Mouse (Mus musculus): ENCODE data around the gene Akna.
"Not testable (repeated sequence)": the region's sequence is repeated elsewhere in the genome, so short reads cannot be mapped to it uniquely, and the experiment has no call there.

Akna gene

GRCm38 (mm10) chr4:63338414-63339076, 64.6 kb downstream of the Akna start:
- no peak for DNase-seq (ENCODE audit: extremely low read depth, insufficient read length, low spot score)

- DNase-seq (ENCODE audit: extremely low read depth, insufficient read length, low spot score) = no peak
Observed at GRCm38 (mm10) chr4:63333403-63333802, 69.8 kb downstream of the Akna start.

GRCm38 (mm10) chr4:63323275-63323815, 79.8 kb downstream of the Akna start:
- peak; percentile 78 for DNase-seq (ENCODE audit: extremely low read depth, insufficient read length, low spot score)

- not testable (repeated sequence) for DNase-seq (ENCODE audit: extremely low read depth, insufficient read length, low spot score)
Observed at GRCm38 (mm10) chr4:63319566-63319965, 83.6 kb downstream of the Akna start.

Measured in 3134 (cell line).